Mouse (Mus musculus): ENCODE measurements around the gene Paf1. TPM values are rescaled to one million over a fixed set of nuclear protein-coding genes. Genes with fewer than 3 reads are reported as not detected.

Gene Paf1
- polyA plus RNA-seq, 1 experiment from 2014 or later, result 66.8 TPM

DNA sequence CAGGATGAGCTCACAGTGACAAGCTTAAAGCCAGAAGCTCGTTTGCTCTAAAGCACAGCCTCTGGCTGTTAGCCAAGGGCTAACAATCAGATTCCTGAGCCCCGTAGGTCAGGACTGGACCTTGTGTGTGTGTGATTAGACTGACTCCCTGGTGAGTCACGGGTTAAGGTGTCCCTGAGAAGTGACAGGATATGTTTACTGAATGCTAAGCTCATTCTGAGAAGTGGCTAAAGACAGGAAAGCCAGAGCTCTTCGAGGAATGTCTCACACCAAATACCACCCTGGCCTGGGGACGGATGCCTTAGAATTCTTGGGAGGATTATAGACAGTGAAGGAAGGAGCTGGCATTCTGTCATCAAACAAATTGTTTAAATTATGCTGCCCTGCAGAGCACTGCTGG is 34.8 kb upstream of the Paf1 start:
- peak overlapping the region; percentile 17; the same call in 1 of the 2 replicates for H3K4me2 ChIP-seq
- no peak overlapping the region for H3K4me3 ChIP-seq
- H3K27me3 ChIP-seq, result no peaks in the 10 kb centered on the region
- ATAC-seq (replicated peaks; ENCODE audit: insufficient number of reproducible peaks, insufficient read depth, low FRiP score, low read depth), result peak; percentile 13; the same call in 1 of the 2 replicates
- H3K9me3 ChIP-seq (replicated peaks), result no peaks in the 10 kb centered on the region
- peaks cover 53% of the 10 kb centered on the region for H3K36me3 ChIP-seq
- H3K9ac ChIP-seq, result peak overlapping the region; percentile 10; the same call in 1 of the 2 replicates
- peak overlapping the region; percentile 83 for H3K27ac ChIP-seq
- 3% methylated on average over 5 of the region's 5 CpGs for WGBS
- H3K4me1 ChIP-seq (replicated peaks), result peaks cover 41% of the 10 kb centered on the region

DNA sequence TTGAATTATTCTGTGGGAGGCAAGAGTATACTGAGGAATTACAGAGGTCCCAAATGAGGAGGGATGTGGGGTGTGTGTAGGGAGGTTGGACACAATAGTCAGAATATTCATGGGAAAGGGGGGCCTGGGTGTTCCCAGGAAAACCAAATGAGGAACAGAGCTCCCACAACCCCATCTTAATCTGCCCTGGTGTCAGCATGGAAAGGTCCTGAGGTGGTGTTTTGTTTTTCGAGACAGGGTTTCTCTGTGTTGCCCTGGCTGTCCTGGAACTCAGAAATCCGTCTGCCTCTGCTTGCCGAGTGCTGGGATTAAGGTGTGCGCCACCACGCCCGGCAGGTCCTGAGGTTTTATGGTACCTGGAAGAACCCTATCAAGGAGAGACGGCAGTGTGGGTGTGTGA is 34.3 kb upstream of the Paf1 start:
- no peaks in the 10 kb centered on the region for H3K27me3 ChIP-seq
- no peaks in the 10 kb centered on the region for H3K9me3 ChIP-seq (replicated peaks)
- peak overlapping the region; percentile 10; the same call in 1 of the 2 replicates for H3K9ac ChIP-seq
- no peak overlapping the region for H3K4me3 ChIP-seq
- H3K27ac ChIP-seq, result peak overlapping the region; percentile 83
- H3K36me3 ChIP-seq, result peaks cover 51% of the 10 kb centered on the region
- no peak for ATAC-seq (replicated peaks; ENCODE audit: insufficient number of reproducible peaks, insufficient read depth, low FRiP score, low read depth)
- H3K4me2 ChIP-seq, result peak overlapping the region; percentile 17; the same call in 1 of the 2 replicates
- peaks cover 41% of the 10 kb centered on the region for H3K4me1 ChIP-seq (replicated peaks)
- whole genome bisulfite sequencing, result 53% methylated on average over 7 of the region's 7 CpGs

DNA sequence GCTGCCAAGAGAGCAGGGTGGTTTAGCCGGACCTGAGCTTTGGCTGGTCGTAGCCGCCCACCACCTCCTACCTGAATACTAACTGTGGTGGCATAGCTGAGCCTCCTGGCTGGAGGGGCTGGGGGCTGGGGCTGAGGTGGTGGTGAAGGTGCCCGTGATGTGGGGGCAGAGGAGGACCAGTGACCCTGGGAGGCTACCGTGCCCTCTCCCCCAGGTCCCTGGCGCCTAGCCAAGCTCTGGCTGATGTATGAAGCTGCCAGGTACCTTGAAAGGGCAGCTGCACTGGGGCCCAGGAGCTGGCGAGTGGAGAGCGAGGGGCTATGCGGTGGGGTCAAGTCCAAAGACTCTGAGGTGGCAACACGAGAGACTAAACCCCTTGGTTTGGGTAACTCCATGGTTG is 32.9 kb upstream of the Paf1 start:
- Histone ChIP-seq H3K27ac (no peak overlapping the region), H3K4me3 (no peak overlapping the region), H3K27me3 (no peaks in the 10 kb centered on the region), H3K36me3 (peaks cover 53% of the 10 kb centered on the region), H3K4me2 (no peak overlapping the region), H3K4me1 (replicated peaks) (peaks cover 41% of the 10 kb centered on the region), H3K9ac (no peak overlapping the region), H3K9me3 (replicated peaks) (no peaks in the 10 kb centered on the region)
- ATAC-seq (replicated peaks; ENCODE audit: insufficient number of reproducible peaks, insufficient read depth, low FRiP score, low read depth), result no peak
- WGBS, result 79% methylated on average over 10 of the region's 10 CpGs

DNA sequence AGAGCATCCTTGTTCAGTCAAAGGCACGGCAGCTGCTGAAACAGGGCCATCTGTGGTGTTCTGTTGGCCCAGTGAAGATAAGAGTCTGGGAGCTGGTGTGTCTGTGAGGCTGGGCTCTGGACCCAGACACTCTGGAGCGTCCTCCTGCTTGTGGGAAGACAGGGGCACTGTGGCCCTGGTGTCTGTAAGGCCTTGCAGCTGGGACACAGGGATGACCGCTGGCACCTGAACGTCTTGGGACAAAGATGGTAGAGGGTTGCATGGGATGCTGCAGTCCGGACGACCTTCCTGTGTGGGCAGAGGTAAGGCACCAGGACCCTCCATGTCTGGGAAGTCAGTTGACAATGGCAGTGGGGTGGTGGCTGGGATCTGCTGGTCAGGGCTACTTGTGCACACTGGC is 32.5 kb upstream of the Paf1 start:
- Histone ChIP-seq H3K4me2 (no peak overlapping the region), H3K4me3 (no peak overlapping the region), H3K9ac (no peak overlapping the region), H3K9me3 (replicated peaks) (no peaks in the 10 kb centered on the region), H3K4me1 (replicated peaks) (peaks cover 41% of the 10 kb centered on the region), H3K27me3 (no peaks in the 10 kb centered on the region), H3K27ac (no peak overlapping the region), H3K36me3 (peaks cover 58% of the 10 kb centered on the region)
- 85% methylated on average over 6 of the region's 6 CpGs for WGBS
- ATAC-seq (replicated peaks; ENCODE audit: insufficient number of reproducible peaks, insufficient read depth, low FRiP score, low read depth), result no peak

DNA sequence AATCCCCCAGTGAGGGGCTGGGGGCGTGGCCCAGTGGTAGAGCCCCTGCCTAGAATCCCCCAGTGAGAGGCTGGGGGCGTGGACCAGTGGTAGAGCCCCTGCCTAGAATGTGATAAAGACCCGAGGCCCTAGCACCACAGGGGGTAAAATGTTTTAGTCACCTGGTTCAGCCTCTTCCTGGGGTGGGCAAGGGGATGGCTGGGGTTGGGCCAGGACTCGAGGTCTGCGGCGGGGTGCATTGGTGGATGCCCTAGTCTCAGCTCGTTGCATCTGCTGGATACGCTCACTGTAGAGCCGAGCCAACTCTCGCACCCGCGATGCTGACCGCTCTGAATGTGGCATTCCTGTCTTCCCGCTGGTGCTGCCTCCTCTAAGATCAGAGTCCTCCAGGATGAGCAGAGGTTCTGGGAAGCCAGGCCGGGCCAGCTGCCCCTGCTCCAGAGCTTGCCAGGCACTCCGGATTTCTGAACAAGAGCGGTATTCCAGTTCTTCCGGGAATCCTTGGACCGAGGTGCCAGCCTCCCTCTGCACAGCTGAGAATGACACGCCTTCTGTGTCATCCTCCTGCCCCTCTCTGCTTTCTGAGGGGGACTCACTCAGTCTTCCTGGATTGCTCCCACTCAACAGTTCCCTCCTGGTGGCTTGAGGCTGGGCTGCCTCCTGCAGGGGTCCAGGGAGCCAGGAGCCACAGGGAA is 31.0 kb upstream of the Paf1 start:
- Histone ChIP-seq H3K27me3 (no peaks in the 10 kb centered on the region), H3K4me3 (no peak overlapping the region), H3K4me1 (replicated peaks) (peaks cover 38% of the 10 kb centered on the region), H3K4me2 (no peak overlapping the region), H3K9me3 (replicated peaks) (no peaks in the 10 kb centered on the region), H3K36me3 (peaks cover 73% of the 10 kb centered on the region), H3K27ac (no peak overlapping the region; the same call in 1 of the 2 replicates), H3K9ac (no peak overlapping the region)
- ATAC-seq (replicated peaks; ENCODE audit: insufficient number of reproducible peaks, insufficient read depth, low FRiP score, low read depth), result no peak
- whole genome bisulfite sequencing, result 87% methylated on average over 20 of the region's 20 CpGs

DNA sequence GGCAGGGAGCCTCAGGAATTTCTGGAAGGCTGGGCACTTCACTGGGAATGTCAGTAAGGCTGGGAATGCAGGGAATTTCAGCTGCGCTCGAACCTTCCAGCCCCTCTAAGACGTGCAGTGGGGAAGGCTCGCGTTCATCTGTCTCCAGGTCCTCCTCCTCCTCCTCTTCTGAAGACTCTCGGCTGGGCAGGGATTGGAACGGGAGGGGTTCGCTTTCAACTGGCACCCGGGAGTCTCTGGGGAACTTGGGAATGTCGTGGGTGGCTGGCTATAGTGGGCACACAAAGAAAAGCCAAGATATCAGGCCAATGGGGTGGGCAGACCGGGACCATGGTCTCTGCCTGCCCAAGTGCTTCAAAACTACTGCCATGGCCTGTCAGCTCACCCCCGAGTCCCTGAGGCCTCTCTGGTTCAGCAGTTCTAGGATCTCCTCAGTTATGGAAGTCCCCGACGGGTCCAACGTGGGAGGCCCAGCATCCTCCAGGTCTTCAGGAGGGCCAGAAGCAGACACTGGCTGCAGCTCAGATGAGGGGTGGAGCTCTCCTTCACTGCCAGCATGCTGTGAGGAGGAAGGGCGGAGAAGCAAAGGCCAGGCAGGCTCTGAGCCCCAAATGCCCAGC is 30.2 kb upstream of the Paf1 start:
- no peak overlapping the region for H3K4me3 ChIP-seq
- no peak overlapping the region for H3K4me2 ChIP-seq
- 49% methylated on average over 16 of the region's 16 CpGs for WGBS
- H3K9ac ChIP-seq, result no peak overlapping the region
- H3K4me1 ChIP-seq (replicated peaks), result peaks cover 30% of the 10 kb centered on the region
- H3K27ac ChIP-seq, result no peak overlapping the region; the same call in 1 of the 2 replicates
- peaks cover 80% of the 10 kb centered on the region for H3K36me3 ChIP-seq
- ATAC-seq (replicated peaks; ENCODE audit: insufficient number of reproducible peaks, insufficient read depth, low FRiP score, low read depth), result no peak
- H3K27me3 ChIP-seq, result no peaks in the 10 kb centered on the region
- H3K9me3 ChIP-seq (replicated peaks), result no peaks in the 10 kb centered on the region

DNA sequence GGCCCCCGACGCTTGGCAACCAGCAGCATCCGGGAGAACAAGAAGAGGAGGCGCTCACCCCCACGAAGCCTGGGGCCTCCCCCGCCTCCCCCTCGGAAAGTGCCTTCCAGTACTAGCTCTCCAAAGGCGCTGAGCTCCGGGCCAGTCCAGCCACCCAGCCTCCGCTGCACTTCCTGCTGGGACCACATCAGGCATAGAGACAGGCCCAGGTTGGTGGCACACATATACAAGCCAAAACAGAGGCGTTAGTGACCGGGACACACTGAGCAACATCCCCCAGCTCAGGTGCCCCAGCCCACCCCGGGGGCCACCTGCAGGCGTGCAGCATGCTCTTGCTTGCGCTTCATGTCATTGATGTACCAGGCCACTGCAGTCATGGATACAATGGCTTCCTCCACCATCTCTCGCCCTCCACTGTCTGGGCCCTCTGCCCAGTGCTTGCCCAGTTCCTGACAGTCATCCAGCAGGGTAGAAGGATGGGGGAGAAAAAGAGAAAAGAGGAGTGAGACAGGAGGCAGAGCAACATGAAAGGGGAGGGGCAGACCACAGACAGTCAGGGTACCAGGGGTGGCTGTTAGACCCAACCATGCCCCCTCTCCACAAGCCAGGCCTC is 25.0 kb upstream of the Paf1 start:
- Histone ChIP-seq H3K4me2 (no peak overlapping the region), H3K36me3 (peaks cover 66% of the 10 kb centered on the region), H3K9ac (no peak overlapping the region), H3K4me3 (no peak overlapping the region), H3K4me1 (replicated peaks) (peaks cover 22% of the 10 kb centered on the region), H3K27me3 (no peaks in the 10 kb centered on the region), H3K27ac (no peak overlapping the region), H3K9me3 (replicated peaks) (no peaks in the 10 kb centered on the region)
- WGBS, result 86% methylated on average over 16 of the region's 16 CpGs
- ATAC-seq (replicated peaks; ENCODE audit: insufficient number of reproducible peaks, insufficient read depth, low FRiP score, low read depth), result no peak

DNA sequence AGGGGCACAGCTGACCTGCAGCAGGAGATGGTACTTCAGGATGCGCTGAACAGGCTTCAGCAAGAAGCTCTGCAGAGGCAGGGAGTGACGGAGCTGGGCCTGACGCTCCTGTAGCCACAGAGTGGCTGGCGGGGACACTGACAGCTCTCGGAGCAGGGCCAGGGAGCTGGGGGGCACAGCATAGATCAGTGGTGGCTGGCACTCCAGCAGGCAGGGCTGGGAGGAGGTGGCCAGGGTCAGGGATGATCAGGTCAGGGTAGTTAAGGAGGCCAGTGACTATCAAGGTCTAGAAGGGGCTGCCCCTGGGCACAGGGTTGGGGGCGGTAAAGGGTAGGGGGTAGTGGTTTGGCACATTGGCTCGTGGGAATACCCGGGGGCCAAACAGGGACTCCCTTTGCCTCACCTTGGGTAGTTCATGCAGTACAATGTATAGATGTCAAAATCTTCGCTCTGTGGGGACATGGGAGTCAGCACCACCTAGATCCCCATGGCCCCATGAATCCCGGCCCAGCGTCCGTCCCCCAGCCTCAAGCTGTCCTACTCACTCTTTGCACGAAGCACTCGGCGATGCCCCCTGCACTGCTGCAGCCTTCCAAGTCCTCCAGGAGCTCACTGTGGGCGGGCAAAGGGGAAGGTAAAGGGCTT is 24.4 kb upstream of the Paf1 start:
- 86% methylated on average over 16 of the region's 16 CpGs for WGBS
- H3K27ac ChIP-seq, result no peak overlapping the region
- H3K27me3 ChIP-seq, result no peaks in the 10 kb centered on the region
- ATAC-seq (replicated peaks; ENCODE audit: insufficient number of reproducible peaks, insufficient read depth, low FRiP score, low read depth), result no peak
- no peaks in the 10 kb centered on the region for H3K9me3 ChIP-seq (replicated peaks)
- H3K9ac ChIP-seq, result 0 out of 2 replicates have a peak overlapping the region, but pooled peaks have one; percentile 25
- 0 out of 2 replicates have a peak overlapping the region, but pooled peaks have one; percentile 4 for H3K4me2 ChIP-seq
- H3K4me1 ChIP-seq (replicated peaks), result peaks cover 22% of the 10 kb centered on the region
- peaks cover 63% of the 10 kb centered on the region for H3K36me3 ChIP-seq
- H3K4me3 ChIP-seq, result no peak overlapping the region

DNA sequence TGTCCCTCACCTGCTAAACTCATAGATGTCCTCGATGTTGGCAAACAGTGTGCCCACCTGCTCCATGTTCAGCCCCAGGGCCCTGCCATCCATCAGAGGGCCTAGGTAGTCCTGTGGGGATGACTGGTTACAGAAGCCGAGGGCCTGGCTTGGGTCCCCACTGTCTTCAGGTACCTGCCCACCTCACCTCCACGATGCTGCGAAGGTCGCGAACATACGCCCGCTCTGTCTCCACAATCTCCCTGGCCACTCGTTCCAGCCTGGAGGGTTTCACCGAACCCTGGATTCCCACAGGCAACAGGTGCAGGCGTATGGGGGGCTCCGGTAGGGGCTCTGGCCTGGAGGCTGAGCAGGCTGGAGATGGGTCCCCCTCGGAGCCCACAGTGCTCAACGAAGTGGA is 22.7 kb upstream of the Paf1 start:
- Histone ChIP-seq H3K9me3 (replicated peaks) (no peaks in the 10 kb centered on the region), H3K4me2 (peak overlapping the region; percentile 81), H3K36me3 (peaks cover 47% of the 10 kb centered on the region), H3K4me1 (replicated peaks) (peaks cover 30% of the 10 kb centered on the region), H3K9ac (peak overlapping the region; percentile 85; the same call in 1 of the 2 replicates), H3K4me3 (peak overlapping the region; percentile 74), H3K27ac (no peak overlapping the region), H3K27me3 (no peaks in the 10 kb centered on the region)
- ATAC-seq (replicated peaks; ENCODE audit: insufficient number of reproducible peaks, insufficient read depth, low FRiP score, low read depth), result no peak
- WGBS, result 87% methylated on average over 14 of the region's 14 CpGs

DNA sequence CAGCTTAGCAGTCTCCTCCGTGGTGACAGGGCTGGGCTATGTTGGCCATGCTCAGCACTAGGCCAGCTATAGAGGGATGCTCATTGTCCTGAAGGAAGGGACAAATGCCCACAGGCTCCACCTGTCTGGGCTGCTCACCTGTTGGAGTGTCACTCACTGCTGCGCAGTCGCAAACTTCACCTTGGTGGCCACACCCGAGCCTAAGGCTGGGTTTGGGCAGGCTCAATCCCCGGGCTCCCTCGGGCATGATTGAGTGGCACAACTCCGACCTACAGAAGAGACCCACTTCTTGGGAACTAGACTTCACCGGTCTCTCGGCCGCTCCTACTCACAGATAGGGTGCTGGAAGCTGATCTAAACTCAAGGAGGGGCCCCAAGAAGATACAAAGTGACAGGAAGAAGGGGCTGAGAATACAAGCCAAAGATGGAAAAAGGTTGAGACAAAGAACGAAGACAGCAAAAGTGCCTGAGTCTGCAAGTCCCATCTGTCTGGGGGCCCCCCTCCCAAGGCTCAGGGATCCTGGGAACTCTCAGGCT is 21.7 kb upstream of the Paf1 start:
- no peaks in the 10 kb centered on the region for H3K9me3 ChIP-seq (replicated peaks)
- 11% methylated on average over 11 of the region's 11 CpGs for WGBS
- peak overlapping the region; percentile 85 for H3K9ac ChIP-seq

DNA sequence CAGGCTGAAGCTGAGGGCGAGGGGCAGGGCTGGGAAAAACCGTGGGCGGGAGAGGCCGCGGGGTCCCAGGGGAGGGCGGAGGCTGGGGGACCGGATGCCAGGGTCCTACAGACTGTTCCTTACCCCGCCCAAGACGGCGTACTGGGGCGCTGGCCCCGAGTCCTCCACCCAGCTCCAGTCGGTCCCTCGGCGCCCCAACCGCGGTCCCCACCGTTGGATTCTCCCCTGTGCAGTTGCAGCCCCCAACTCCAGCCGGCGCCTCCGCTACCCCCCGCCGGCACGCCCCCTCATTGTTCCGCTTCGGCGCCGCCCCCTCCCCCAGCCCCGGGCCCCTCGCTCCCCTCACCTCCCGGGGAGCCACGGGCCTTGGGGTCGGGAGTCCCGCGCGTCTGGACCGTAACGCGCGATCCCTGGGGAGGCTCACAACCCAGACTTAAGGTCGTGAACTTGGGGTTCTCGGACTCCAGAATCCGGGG is 21.2 kb upstream of the Paf1 start:
- ATAC-seq (replicated peaks; ENCODE audit: insufficient number of reproducible peaks, insufficient read depth, low FRiP score, low read depth), result no peak
- Histone ChIP-seq H3K4me1 (replicated peaks) (peaks cover 40% of the 10 kb centered on the region), H3K9ac (peak overlapping the region; percentile 85), H3K27me3 (no peaks in the 10 kb centered on the region), H3K4me3 (peak overlapping the region; percentile 74), H3K4me2 (peak overlapping the region; percentile 81), H3K9me3 (replicated peaks) (no peaks in the 10 kb centered on the region), H3K27ac (peak overlapping the region; percentile 97), H3K36me3 (peaks cover 32% of the 10 kb centered on the region)
- WGBS, result 0% methylated on average over 40 of the region's 43 CpGs

More for the DNA sequence above, 21.7 kb upstream of the Paf1 start:
- Histone ChIP-seq H3K4me3 (peak overlapping the region; percentile 74), H3K27me3 (no peaks in the 10 kb centered on the region), H3K4me2 (peak overlapping the region; percentile 81), H3K36me3 (peaks cover 37% of the 10 kb centered on the region), H3K27ac (peak overlapping the region; percentile 97), H3K4me1 (replicated peaks) (peaks cover 34% of the 10 kb centered on the region)
- ATAC-seq (replicated peaks; ENCODE audit: insufficient number of reproducible peaks, insufficient read depth, low FRiP score, low read depth), result no peak

All from heart, embryonic 15.5 days (tissue).